Mouse (Mus musculus): ENCODE results near the gene Cd22. TPM values are rescaled to one million over a fixed set of nuclear protein-coding genes. Genes with fewer than 3 reads are reported as not detected.

Cd22 gene
- polyA plus RNA-seq, 1 experiment = 0.01 TPM

- H3K27me3 ChIP-seq (ENCODE audit: control insufficient read depth, insufficient read depth, insufficient read length) = peaks cover 29% of the 10 kb centered on the region
- no peak for TF ChIP-seq MAX (IDR thresholded peaks at IDR 0.05)
- no peak for TF ChIP-seq CEBPB (IDR thresholded peaks at IDR 0.05; ENCODE audit: low read depth)
- TF ChIP-seq CTCF (IDR thresholded peaks at IDR 0.05; ENCODE audit: control insufficient read depth, insufficient read depth, insufficient read length) = no peak
- H3K79me3 ChIP-seq (ENCODE audit: low read depth) = no peaks in the 10 kb centered on the region
- H3K79me2 ChIP-seq (ENCODE audit: control insufficient read depth, insufficient read depth) = no peaks in the 10 kb centered on the region
- H3K36me3 ChIP-seq (ENCODE audit: control insufficient read depth, insufficient read depth) = no peaks in the 10 kb centered on the region
- no peak overlapping the region for H3K4me3 ChIP-seq (ENCODE audit: insufficient read depth, poor library complexity, severe bottlenecking)
- H3ac ChIP-seq (ENCODE audit: control insufficient read depth, insufficient read length, low read depth) = no peak overlapping the region
Observed at GRCm38 (mm10) chr7:30916713-30917112, 36.6 kb upstream of the Cd22 start.

- no peaks in the 10 kb centered on the region for H3K36me3 ChIP-seq (ENCODE audit: control insufficient read depth, insufficient read depth)
- no peak for TF ChIP-seq MYOG (IDR thresholded peaks at IDR 0.05; ENCODE audit: control insufficient read depth, extremely low read depth, insufficient read length)
- no peak for TF ChIP-seq USF1 (IDR thresholded peaks at IDR 0.05; ENCODE audit: low read depth)
- no peak within 1 kb of the TSS for H3K4me3 ChIP-seq (ENCODE audit: insufficient read depth, poor library complexity, severe bottlenecking)
- H3K27me3 ChIP-seq (ENCODE audit: control insufficient read depth, insufficient read depth, insufficient read length) = peaks cover 34% of the 10 kb centered on the region
- H3K79me2 ChIP-seq (ENCODE audit: control insufficient read depth, insufficient read depth) = no peaks in the 10 kb centered on the region
- no peak within 1 kb of the TSS for H3ac ChIP-seq (ENCODE audit: control insufficient read depth, insufficient read length, low read depth)
- no peaks in the 10 kb centered on the region for H3K79me3 ChIP-seq (ENCODE audit: low read depth)
Observed at GRCm38 (mm10) chr7:30914732-30915131, 34.6 kb upstream of the Cd22 start, which contains the start of gene Mag. TSS of gene Mag (minus strand) at chr7:30914873.

GRCm38 (mm10) chr7:30909773-30910172 lies 29.6 kb upstream of the Cd22 start:
- TF ChIP-seq CEBPB (IDR thresholded peaks at IDR 0.05; ENCODE audit: low read depth) (no peak), MAX (IDR thresholded peaks at IDR 0.05) (no peak), MYOG (IDR thresholded peaks at IDR 0.05; ENCODE audit: control insufficient read depth, extremely low read depth, insufficient read length) (no peak), USF1 (IDR thresholded peaks at IDR 0.05; ENCODE audit: low read depth) (no peak), FOSL1 (IDR thresholded peaks at IDR 0.05; ENCODE audit: insufficient read depth, low read length, poor library complexity, severe bottlenecking) (no peak), CTCF (IDR thresholded peaks at IDR 0.05; ENCODE audit: control insufficient read depth, insufficient read depth, insufficient read length) (no peak), MYOD1 (IDR thresholded peaks at IDR 0.05; ENCODE audit: control insufficient read depth, insufficient read length, low read depth) (no peak)
- H3K27me3 ChIP-seq (ENCODE audit: control insufficient read depth, insufficient read depth, insufficient read length) = peaks cover 38% of the 10 kb centered on the region

GRCm38 (mm10) chr7:30908992-30909431 lies 28.9 kb upstream of the Cd22 start:
- Histone ChIP-seq H3K36me3 (ENCODE audit: control insufficient read depth, insufficient read depth) (no peaks in the 10 kb centered on the region), H3K4me3 (ENCODE audit: insufficient read depth, poor library complexity, severe bottlenecking) (no peak overlapping the region), H3K79me3 (ENCODE audit: low read depth) (no peaks in the 10 kb centered on the region), H3ac (ENCODE audit: control insufficient read depth, insufficient read length, low read depth) (no peak overlapping the region), H3K79me2 (ENCODE audit: control insufficient read depth, insufficient read depth) (no peaks in the 10 kb centered on the region), H3K27me3 (ENCODE audit: control insufficient read depth, insufficient read depth, insufficient read length) (peaks cover 35% of the 10 kb centered on the region)
- no peak for TF ChIP-seq MYOG (IDR thresholded peaks at IDR 0.05; ENCODE audit: control insufficient read depth, extremely low read depth, insufficient read length)
- TF ChIP-seq FOSL1 (IDR thresholded peaks at IDR 0.05; ENCODE audit: insufficient read depth, low read length, poor library complexity, severe bottlenecking) = no peak
- TF ChIP-seq MAX (IDR thresholded peaks at IDR 0.05) = no peak
- TF ChIP-seq CTCF (IDR thresholded peaks at IDR 0.05; ENCODE audit: control insufficient read depth, insufficient read depth, insufficient read length) = no peak
- no peak for TF ChIP-seq USF1 (IDR thresholded peaks at IDR 0.05; ENCODE audit: low read depth)
- TF ChIP-seq MYOD1 (IDR thresholded peaks at IDR 0.05; ENCODE audit: control insufficient read depth, insufficient read length, low read depth) = no peak
- TF ChIP-seq CEBPB (IDR thresholded peaks at IDR 0.05; ENCODE audit: low read depth) = no peak

More at GRCm38 (mm10) chr7:30909773-30910172, 29.6 kb upstream of the Cd22 start:
- no peaks in the 10 kb centered on the region for H3K79me2 ChIP-seq (ENCODE audit: control insufficient read depth, insufficient read depth)
- H3K4me3 ChIP-seq (ENCODE audit: insufficient read depth, poor library complexity, severe bottlenecking) = no peak overlapping the region
- H3K36me3 ChIP-seq (ENCODE audit: control insufficient read depth, insufficient read depth) = no peaks in the 10 kb centered on the region
- no peak overlapping the region for H3ac ChIP-seq (ENCODE audit: control insufficient read depth, insufficient read length, low read depth)
- H3K79me3 ChIP-seq (ENCODE audit: low read depth) = no peaks in the 10 kb centered on the region

- Histone ChIP-seq H3K4me3 (ENCODE audit: insufficient read depth, poor library complexity, severe bottlenecking) (no peak overlapping the region), H3K36me3 (ENCODE audit: control insufficient read depth, insufficient read depth) (no peaks in the 10 kb centered on the region), H3K79me3 (ENCODE audit: low read depth) (no peaks in the 10 kb centered on the region), H3ac (ENCODE audit: control insufficient read depth, insufficient read length, low read depth) (no peak overlapping the region), H3K79me2 (ENCODE audit: control insufficient read depth, insufficient read depth) (no peaks in the 10 kb centered on the region), H3K27me3 (ENCODE audit: control insufficient read depth, insufficient read depth, insufficient read length) (peaks cover 32% of the 10 kb centered on the region)
- TF ChIP-seq MAX (IDR thresholded peaks at IDR 0.05) (no peak), MYOD1 (IDR thresholded peaks at IDR 0.05; ENCODE audit: control insufficient read depth, insufficient read length, low read depth) (no peak), MYOG (IDR thresholded peaks at IDR 0.05; ENCODE audit: control insufficient read depth, extremely low read depth, insufficient read length) (no peak), FOSL1 (IDR thresholded peaks at IDR 0.05; ENCODE audit: insufficient read depth, low read length, poor library complexity, severe bottlenecking) (no peak), CTCF (IDR thresholded peaks at IDR 0.05; ENCODE audit: control insufficient read depth, insufficient read depth, insufficient read length) (no peak), CEBPB (IDR thresholded peaks at IDR 0.05; ENCODE audit: low read depth) (no peak), USF1 (IDR thresholded peaks at IDR 0.05; ENCODE audit: low read depth) (no peak)
Observed at GRCm38 (mm10) chr7:30908277-30908991, 28.3 kb upstream of the Cd22 start.

GRCm38 (mm10) chr7:30904042-30904441 lies 23.9 kb upstream of the Cd22 start:
- Histone ChIP-seq H3ac (ENCODE audit: control insufficient read depth, insufficient read length, low read depth) (no peak overlapping the region), H3K36me3 (ENCODE audit: control insufficient read depth, insufficient read depth) (no peaks in the 10 kb centered on the region), H3K79me2 (ENCODE audit: control insufficient read depth, insufficient read depth) (no peaks in the 10 kb centered on the region), H3K4me3 (ENCODE audit: insufficient read depth, poor library complexity, severe bottlenecking) (no peak overlapping the region), H3K27me3 (ENCODE audit: control insufficient read depth, insufficient read depth, insufficient read length) (peaks cover 26% of the 10 kb centered on the region), H3K79me3 (ENCODE audit: low read depth) (no peaks in the 10 kb centered on the region)
- TF ChIP-seq CEBPB (IDR thresholded peaks at IDR 0.05; ENCODE audit: low read depth) (no peak), FOSL1 (IDR thresholded peaks at IDR 0.05; ENCODE audit: insufficient read depth, low read length, poor library complexity, severe bottlenecking) (no peak), MAX (IDR thresholded peaks at IDR 0.05) (no peak), MYOG (IDR thresholded peaks at IDR 0.05; ENCODE audit: control insufficient read depth, extremely low read depth, insufficient read length) (no peak), CTCF (IDR thresholded peaks at IDR 0.05; ENCODE audit: control insufficient read depth, insufficient read depth, insufficient read length) (no peak)

All from C2C12 (cell line).